Mouse (Mus musculus): Measurements from ENCODE around the gene Akain1.

DNA sequence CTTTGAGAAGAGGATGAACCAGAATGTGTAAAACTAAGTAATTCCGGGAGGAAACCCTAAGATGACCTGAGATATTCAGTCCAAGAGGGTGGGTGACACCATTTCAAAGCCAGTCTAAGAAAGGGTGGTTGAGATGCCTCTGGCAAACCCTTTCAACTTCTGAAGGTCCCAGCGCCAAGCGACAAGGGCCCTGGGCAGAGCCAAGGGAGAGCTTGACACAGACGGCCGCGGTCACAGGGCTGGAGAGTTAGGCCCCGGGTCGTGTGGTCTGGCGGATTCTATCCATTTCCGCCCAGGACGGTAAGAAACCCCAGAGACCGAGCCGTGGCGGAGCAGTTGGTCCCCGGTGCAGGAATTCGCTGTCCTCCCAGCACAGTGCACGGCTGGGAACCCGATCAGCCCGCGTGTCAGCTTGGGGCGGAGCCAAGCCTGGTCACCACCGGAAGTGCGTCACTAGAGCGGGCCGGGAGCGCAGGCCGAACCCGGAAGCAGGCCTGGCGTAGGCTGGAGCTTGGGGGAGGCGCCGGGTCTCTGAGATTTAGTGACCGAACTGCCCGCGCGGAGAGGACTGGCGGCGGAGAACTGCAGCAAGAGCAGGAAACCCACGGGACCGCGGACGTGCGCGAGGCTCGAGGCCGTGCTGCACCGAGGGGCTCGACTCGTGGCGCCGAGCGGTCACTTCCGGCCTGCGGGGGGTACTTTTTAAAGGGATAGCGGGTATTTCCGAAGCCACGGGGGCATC lies 22.0 kb upstream of the Akain1 start:
- TF ChIP-seq CTCF (IDR thresholded peaks at IDR 0.05), result no peak
- 0 out of 2 replicates have a peak, but pooled peaks have one; percentile 25 for TF ChIP-seq EP300 (IDR thresholded peaks at IDR 0.05)
